Mouse (Mus musculus) kidney, postnatal 4 days (tissue): Measurements from ENCODE around the gene Olfr1454.

Experiments used
- DNase-seq, 2 experiments: peaks; one replicate each; pipeline ENCODE4 v3.0.0; 2021; ENCODE audit warnings: mixed read lengths in 2 of 2

Olfr1454 gene

DNA sequence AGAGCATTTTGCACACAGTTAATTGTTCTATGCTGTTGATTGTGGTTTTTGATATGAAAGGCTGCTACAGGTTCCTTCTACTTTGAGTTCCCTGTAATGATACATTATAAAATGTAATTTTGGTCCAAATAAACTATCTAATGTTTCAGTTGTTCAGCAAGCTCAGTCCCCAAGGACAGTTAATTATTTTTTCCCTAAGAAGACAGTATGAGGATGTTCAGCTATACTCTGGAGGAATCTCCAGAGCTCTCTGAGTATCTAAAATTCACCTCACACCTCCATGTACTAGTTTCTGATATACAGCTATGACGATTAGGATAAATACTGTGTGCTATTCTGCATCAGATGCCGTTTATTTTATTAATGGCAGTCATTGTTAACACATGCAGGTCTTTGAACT lies at the start of gene Olfr1454:
TSS of gene Olfr1454 (plus strand) at position 301 of the 400 bp plus-strand sequence.
- DNase-seq, result no peak

- DNase-seq, result no peak
Observed at GRCm38 (mm10) chr19:13028227-13028626, 32.2 kb upstream of the Olfr1454 start, which contains the start of gene Olfr1453. Gene Olfr1453 (minus strand): TSS chr19:13028327.

- DNase-seq, result no peak
Observed at GRCm38 (mm10) chr19:13093908-13094307, 33.5 kb downstream of the Olfr1454 start.

- no peak for DNase-seq
Observed at GRCm38 (mm10) chr19:13097791-13098190, 37.4 kb downstream of the Olfr1454 start, which contains the start of gene Olfr1457. Gene Olfr1457 (minus strand): TSS chr19:13097891.

DNA sequence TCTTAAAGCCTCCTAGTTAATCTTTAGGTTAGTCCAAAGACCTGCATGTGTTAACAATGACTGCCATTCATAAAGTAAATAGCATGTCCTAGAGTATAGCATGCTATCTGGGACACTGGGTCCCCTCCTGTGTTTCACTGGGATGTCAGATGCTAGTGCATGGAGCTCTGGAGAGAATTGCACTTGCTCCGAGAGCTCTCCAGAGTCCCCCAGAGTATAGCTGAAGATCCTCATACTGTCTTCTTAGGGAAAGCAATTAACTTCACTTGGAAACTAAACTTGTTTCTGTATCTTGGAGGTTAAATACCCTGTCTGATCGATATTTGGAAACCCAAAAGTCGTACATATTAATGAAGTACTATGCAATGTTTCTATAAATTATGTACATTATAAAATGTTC lies 46.3 kb downstream of the Olfr1454 start, which contains the start of gene Olfr1458:
TSS of gene Olfr1458 (minus strand) at position 101 of the 400 bp plus-strand sequence.
- no peak for DNase-seq
